Mouse (Mus musculus): ENCODE data around the gene Gpr34.

The Gpr34 gene

DNA sequence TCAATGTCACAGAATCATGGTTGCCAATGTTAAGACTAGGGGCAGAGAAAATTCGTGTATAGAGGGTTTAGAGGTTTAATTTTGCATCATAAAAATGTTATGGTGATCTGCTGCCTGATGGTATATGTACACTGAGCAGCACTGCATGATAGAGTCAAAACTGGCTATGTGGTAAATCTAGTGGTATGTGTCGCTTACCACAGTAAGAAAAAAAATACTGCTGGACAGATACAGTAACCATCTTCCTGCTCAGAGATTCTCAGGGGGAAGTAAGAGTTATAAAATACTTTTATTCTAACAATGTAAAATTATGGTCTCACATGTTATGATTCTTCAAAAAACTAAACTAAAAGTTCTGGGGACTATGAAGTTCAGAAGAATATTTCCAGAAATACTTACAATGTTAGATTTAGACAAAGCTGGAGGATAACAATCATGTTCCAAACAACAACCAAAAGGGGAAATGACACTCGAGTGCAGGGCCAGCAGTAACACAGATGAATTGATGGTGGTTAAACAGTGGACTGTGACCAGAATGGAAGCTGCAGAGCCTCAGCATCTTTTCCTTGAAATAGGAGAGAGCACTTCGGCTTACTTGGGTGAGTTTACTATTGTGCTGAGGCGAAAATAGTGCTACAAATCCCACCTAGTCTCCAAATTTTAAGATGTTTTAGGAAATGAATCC lies at the start of gene Gpr34:
Gene Gpr34 (plus strand): TSS at position 491 of the 685 bp plus-strand sequence.
- no peak for DNase-seq

DNA sequence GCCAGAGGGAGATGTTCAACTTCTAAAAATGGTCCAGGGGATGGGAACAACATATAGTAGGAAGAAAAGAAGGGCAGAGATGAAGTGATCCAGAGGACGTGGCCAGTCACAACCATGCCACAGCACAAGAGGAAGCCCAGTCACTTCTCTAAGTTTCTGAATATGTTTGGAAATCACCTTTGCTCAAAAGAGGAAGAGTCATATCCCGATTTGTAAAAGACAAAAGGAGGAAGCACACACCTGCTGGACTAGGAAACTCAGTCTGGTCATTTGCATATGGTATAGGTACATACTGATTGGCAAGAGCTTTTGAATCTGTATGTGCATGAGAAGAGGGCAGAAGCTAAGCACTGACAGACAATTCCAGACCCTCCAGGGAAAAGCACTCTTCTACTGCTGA lies 32.5 kb upstream of the Gpr34 start:
- DNase-seq, result no peak

DNA sequence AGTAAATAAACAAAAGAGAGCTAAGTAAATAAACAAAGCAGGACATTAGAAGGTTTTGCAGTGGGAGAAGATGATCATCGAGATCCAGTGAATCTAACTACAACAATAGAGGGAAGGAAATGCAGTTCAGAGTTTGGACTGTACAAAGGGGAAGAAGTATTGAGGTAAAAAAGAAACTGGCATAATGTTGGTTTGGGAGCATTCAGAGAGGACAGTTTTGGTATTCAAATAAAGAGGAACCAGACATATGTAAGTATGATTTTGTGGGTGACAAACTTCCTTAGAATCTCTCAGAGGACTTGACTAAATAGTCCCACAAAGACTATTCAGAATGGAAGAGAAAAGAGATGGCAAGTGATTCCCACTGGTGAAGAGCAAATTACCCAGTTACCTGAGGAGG lies 31.9 kb upstream of the Gpr34 start:
- no peak for DNase-seq

DNA sequence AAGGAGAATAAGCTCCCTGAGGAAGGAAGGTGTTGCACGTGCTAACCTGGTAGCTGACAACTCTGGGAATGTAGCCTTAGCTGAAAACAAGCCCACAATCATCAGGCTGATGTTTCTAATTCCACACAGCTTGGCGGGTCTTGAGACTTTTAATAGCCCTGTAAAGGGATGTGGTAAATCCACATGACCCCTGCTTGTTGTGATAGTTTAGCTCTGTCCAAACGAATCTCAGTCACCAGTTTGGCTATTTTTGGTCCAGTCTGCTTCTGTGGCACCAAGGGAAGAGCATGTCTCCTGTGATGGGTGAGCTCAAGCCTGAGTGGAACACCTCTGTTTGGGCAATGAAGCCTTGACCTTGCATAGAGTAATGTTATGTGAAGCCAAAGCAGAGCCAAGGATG lies 25.1 kb upstream of the Gpr34 start:
- DNase-seq, result no peak

DNA sequence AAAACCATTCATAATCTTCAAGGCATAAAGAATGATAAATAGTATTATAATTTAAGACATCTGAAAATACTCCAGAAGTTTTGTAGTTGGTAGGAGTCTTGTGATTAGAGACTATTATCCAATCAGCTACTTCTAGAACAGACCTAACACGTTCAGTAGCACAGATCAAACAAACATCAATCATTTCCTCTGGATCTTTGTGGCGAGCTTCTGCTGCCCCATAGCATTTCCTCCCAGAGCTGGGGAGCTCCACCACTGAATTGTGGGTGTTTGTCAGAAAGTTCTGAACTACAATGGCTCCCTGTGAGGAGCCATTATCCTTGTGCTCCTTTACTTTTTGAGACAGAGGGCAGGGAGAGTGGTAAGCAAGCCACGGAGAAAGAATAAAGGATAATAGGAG lies 24.1 kb upstream of the Gpr34 start:
- DNase-seq, result no peak

DNA sequence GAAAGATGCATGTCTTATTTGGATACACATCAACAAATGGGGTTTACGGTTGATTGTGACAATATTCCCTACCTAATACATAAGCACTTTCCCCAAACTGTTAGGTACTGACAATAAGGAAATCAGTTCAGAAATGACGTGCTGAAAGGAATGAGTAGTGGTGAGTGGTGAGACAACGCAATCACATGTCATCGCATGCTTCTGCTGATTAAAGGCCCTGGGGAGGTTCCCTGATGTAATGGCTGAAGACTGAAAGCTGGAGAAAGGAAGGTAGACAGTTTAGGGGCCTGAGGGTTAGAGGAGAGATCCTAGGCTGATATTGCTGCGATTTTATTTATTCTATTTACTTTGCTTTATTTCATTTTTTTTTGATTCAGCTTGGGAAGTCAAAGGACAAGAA lies 20.8 kb upstream of the Gpr34 start:
- DNase-seq, result no peak

DNA sequence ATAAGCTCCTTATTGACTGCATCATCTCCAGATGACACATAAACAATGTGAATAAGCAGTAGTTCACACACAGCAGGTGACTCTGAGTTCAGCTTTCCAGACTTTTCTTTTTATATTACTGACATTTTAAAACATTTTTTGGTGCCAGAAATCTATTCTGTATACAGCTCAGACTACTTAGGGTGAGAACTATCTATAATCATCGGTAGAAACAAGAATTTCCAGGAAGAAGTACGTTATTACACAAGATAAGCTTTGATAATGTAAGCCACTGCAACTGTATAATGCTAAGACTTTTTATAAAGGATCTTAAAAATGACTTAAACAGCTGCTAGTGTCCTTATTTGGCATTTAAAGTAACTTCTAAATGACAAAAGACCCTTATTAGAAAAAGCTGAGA lies 19.8 kb upstream of the Gpr34 start:
- no peak for DNase-seq

DNA sequence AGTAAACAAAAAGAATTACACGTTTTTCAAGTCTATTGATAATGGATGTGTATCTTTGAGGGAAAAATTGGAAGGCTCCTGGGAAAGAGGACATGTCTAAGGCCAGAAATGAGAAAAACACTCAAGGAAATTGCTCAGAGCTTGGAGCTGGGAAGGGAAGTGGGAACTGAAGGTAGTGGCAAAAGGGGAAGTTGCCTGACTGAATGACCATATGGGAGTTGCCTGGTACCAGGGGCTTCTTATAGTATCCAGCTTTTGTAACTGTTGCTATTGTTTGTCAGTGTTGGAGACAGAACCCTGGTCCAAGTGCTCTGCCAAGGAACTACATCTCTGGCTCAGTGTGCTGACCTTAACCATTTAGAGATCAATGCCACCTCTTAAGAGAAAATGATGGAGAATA lies 15.2 kb upstream of the Gpr34 start:
- DNase-seq, result no peak

DNA sequence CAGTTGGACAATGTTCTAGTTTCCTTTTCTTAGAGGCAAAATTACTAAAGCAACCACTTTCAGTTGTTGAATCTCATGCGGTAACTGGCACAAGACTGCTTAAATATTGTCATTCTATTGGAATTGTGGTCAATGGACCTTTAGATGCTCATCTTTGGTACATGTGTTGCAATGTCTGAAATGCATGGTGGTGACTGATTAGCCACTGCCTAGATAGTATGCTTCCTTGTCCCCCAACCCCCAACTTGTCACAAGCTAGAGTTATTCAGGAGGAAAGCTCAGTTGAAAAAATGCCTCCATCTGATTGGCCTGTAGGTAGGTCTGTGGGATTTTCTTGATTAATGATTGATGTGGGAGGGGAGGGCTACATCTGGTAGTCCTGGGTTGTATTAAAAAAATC lies 14.6 kb upstream of the Gpr34 start:
- no peak for DNase-seq

DNA sequence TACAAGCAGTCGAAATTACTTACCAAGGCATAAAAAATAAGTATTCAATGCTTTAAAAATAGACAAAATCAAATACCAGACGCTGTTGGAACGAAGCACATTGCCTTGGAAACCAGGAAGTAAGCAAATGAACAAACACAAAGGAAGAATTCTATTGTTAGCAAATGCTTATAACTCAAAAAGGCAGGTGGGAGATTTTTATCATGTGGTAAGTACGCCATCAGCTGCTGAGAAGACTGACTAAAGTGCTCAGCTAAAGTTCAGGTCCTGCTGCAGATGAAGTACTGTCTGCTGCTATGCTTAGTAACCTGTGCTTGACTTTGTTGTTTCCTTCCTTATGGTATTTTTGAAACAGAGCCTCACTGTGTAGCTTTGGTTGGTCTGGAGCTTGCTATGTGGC lies 13.4 kb upstream of the Gpr34 start:
- DNase-seq, result no peak

DNA sequence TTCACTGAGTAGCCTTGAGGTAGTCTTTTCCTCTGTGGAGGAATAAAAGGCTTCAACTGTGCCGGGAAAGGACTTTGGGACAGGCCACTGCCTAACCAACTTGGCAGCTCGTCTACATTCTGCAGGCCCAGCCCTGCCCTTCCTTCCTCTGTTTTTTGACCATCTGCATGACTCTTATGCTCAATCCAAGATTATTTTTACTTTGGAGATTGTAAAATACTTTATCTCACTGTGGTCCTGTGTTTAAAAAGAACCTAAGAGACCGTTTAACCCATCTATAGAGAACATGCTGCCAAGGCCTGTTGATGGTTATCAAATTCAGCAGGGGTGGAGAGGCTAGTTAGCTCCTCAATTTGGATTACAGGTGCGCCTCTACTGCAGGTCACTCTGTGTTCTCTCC lies 10.4 kb upstream of the Gpr34 start:
- DNase-seq, result no peak

DNA sequence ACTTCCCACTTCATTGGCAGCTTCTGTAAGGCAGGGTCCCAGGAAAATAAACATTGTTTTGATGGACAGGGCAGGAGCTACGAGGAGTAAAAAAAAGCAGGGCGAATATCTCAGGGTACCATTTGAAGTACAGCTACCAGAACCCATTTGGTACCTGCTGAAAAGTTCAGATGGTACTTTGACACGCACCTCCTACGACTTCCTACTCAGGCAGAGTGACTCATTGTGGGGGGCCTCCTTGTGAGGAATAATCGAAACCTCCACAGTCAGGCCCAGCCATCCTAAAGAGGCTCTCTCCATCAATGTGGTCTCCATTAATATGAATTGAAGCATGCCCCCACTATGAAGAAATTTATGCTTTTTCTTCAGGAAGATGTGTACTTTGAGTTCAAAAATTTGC lies 9.2 kb upstream of the Gpr34 start:
- no peak for DNase-seq

DNA sequence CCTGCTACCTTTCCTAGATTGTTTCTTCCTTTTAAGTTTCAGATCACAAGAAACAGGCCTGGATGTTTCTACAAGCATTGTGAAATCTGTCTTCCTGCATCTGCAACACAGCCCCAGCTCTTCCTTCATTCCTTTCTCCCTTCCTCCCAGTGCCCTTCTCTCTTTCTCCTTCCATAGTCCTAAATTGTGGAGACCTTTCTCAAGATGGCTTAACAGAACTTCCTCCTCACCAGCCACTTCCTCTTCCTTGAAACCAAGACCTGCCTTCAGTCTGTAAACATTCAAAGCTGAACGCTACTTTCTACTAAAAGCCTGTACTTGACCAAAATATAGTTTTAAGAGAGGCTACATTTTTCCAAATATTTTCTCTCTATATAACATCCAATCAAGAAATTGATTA lies 4.5 kb downstream of the Gpr34 start:
- DNase-seq, result no peak

DNA sequence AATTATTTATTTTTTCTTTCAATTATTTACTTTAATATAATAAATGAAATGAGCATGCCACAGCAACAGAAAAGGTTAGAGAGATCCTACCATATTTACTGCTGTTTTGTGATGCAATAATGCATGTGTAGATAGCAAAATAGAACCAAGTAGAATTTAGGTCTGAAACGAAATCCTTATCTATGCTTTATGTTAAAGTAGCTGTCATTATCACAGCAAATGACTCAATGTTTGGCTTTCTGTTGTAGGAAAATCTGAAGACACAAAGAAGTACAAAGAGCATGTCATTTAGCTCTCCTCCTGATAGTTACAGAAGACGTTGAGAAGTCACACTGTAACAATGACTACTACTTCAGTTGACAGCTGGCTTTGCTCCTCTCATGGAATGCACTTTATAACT lies 7.0 kb downstream of the Gpr34 start:
- DNase-seq, result no peak

DNA sequence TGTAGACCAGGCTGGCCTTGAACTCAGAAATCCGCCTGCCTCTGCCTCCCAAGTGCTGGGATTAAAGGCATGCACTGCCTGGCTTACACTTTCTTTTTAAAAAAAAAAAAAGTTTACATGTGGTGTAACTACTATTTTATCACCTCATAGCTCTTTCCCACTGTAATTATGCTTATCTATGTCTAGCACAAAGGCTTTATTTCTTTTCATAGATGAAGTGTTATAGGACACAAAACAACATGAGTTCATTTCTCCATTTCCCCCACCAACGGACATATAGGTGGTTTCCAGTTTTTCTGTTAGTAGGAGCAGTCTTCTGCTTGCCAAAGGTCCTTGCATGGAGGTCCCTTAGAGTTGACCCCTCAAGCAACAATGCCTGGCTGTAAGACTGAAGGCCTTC lies 20.0 kb downstream of the Gpr34 start:
- DNase-seq, result no peak

DNA sequence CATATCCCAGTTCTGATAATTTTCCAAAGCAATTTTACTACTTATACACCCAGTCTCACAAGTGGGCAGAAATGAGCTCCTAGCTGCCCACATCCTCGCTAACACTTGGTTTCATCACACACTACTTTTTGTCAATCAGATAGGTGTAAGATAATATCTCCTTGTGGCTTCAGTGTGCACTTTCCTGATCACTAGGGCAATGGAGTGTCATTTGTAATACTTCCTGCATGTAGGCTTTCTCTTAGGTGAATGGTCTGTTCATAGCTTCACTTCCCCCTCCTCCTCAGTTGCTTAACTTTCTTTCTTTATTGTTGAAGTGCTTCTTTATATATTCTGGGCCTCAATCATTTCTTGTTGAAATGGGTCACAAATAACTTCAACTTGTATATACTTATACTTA lies 20.4 kb downstream of the Gpr34 start:
- no peak for DNase-seq

DNA sequence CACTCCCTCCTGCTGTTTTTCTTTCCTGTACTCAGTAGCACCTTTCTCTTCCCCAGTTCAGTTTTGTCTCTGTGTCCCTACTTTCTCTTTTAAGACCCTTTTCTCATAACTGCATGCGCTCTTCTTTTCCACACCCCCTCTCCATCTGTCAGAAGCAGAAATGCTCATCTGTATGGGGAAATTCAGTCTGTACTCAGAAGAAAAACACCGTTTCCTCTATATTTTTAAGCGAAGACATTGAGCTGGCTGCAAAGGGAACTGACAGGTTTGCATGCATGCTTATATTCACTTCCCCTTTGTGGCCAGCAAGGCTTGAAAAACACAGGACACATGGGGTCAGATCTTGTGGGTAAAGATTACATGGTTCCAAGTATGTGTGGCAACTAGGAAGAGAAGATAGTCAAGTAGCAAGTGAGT lies 23.1 kb downstream of the Gpr34 start:
- DNase-seq, result no peak

DNA sequence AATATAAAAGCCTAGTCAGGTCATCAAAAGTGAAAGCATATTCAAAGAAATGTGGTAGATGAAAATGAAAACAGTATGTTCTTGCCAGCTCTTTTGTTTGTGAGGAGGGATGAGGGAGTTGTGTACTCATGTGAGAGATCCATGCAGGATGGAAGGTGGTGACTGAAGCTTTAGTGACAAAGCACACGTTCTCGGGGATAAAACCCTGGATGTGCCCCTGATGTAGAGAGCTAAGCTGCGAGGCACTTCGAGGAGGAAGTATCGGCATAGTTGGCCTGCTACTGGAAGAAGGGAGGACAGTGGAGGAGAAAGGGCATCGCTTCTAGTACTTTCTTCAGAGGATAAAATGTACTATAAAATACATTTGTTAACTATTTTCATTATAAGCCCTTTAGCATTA lies 24.0 kb downstream of the Gpr34 start:
- DNase-seq, result no peak

DNA sequence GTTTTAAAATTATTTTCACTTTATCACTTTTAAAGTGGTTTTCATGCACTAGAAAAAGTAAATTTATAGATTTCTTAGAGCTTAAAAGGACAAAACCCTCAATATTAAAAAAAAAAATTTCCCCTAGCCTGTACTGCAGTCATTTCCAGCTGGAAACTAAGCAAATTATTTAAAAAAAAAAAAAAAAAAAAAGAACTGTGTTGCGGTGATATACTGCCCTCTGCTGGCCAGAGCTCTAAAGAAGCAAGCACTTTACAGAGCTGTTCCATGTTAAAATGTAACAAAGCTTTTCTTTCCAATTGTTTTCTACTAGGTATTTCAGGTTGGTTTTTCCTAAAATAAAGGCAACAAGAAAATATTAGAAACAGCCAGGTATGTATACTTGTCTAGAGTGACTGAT lies 24.8 kb downstream of the Gpr34 start:
- DNase-seq, result peak; percentile 63 to 80

DNA sequence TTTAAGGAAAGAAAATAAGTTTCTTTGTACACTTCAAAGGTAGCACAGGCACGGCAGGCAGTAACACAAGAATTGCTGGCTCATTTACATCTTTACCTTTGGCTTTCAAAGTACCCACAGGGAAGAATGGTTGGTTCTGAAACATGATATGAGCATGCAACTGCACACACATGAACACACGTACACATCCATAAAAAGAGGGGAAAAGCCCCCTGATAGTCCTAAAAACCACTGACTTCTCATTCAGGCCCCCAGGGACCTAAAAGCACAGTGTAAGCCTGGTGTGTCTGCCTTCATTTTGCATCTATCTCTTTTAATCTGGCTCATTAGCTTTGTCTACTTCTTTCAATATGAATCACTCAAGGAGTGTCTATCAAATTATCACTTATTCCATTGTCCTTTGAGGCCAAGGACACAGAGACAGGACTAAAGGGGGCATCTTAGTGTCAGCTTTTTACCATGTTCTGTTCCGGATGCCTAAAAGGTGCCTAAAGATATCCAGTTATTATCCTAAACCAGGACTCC lies 26.8 kb downstream of the Gpr34 start:
- no peak for DNase-seq

DNA sequence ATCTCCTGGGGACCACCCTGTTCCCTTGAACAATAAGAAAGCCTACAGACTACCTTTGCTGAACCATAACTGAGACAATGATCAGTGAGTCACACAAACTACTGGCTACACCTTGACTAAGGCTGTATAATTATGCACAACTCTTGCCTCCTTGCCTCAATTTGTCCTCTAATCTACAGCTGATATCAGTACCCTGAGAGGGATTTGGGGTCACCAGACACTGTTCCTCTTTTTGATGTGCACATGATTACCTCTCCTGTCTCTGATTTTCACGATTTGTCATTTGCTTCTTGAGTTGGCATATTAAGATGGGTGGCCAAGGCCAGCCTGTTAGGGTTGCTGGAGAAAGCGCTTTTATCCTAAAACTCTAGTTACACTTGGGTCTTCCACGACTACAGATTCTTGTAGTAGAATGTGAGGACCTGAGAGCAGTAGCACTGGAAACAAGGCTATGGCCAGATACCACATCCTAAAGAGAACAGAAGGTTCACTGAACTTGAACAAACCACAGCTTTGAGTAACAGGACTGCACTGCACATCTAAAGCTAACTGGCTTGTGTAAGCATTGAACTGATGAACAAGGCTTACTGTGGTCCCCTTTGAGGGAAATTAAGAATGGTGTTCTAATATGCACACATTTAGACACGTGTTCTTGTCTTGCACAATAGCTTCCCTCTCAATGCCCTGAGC lies 27.5 kb downstream of the Gpr34 start:
- no peak for DNase-seq

DNA sequence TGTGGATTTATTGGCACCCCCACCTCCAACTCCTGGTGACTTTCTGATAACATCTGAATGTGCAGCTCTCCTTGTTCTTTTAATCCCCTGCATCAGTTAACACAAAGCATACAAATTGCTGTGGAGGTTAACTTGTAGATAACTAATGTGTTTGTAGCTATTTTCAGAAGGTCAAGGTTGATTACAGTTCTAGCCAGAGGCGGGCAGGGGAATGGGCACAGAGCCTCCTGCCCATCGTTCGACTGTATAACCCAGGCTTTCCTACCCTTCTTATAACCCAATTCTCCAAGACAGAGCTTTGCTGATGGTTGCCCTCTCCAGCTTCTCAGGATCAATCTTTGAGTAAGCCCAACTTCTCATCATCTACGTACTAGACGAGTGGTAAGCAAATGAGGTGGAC lies 29.2 kb downstream of the Gpr34 start, which contains the start of gene Gpr82:
Gene Gpr82 (plus strand): TSS at position 301 of the 400 bp plus-strand sequence.
- DNase-seq, result no peak

DNA sequence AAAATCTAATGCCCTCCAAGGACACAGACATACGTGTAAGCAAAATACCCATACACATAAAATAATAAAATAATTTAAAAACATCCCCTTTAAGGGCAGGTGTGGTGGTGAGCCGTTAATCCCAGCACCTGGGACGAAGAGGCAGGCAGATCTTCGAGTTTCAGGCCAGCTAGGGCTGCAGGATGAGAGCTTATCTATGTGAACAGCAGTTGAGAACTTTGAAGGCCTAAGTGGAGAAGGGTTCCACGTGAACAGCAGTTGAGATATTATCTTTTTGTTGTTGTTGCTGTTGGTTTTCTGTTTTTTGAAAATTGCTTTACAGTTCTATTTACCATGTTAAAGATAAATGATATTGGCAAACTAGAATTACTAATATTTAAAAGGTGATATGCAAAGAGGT lies 37.0 kb downstream of the Gpr34 start:
- DNase-seq, result no peak

DNA sequence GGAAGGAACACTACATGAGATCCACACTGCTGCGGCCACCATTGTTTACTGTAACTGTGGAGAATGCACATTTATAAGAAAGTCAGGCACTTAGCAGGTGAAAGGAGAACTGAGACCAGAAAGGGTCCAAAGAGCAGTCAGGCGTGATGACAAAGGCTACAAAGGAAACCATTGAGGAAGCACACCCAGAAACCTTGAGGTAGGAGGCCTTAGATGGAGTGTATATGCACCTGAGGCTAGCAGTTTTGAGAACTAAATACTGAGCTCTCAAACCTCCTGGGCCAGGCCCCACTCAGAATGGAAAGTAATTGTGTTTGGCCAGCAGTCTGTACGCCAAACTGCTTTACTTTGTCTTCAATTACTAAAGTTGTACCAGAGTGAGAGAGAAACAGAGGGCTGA lies 38.5 kb downstream of the Gpr34 start:
- DNase-seq, result no peak

DNA sequence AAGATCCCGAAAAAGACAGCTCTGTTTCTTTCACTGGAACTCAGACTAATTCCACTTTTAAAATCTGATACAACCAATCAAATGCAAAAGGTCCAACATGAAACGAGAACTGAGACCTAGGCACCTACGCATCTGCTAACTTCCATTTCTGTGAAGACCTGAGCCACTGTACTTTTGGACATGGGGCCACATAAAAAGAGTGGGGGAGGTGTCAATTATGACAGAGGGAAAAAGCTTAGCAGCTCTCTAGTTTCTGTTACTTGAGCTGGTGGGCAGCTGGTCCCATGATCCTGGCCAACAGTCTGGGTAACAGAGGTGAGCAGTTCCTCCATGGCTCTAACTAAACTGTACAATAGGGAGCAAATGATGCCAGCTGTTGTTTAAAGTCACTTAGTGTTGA lies 41.1 kb downstream of the Gpr34 start:
- no peak for DNase-seq

All from cerebellum, postnatal 14 days (tissue).